Mouse (Mus musculus): Measurements from ENCODE around the gene Gm44973. TPM values are rescaled to one million over a fixed set of nuclear protein-coding genes. Genes with fewer than 3 reads are reported as not detected.
"Not testable (repeated sequence)": the region's sequence is repeated elsewhere in the genome, so short reads cannot be mapped to it uniquely, and the experiment has no call there.

Gene Gm44973
- polyA plus RNA-seq, 1 experiment from 2014 or later = not detected

DNA sequence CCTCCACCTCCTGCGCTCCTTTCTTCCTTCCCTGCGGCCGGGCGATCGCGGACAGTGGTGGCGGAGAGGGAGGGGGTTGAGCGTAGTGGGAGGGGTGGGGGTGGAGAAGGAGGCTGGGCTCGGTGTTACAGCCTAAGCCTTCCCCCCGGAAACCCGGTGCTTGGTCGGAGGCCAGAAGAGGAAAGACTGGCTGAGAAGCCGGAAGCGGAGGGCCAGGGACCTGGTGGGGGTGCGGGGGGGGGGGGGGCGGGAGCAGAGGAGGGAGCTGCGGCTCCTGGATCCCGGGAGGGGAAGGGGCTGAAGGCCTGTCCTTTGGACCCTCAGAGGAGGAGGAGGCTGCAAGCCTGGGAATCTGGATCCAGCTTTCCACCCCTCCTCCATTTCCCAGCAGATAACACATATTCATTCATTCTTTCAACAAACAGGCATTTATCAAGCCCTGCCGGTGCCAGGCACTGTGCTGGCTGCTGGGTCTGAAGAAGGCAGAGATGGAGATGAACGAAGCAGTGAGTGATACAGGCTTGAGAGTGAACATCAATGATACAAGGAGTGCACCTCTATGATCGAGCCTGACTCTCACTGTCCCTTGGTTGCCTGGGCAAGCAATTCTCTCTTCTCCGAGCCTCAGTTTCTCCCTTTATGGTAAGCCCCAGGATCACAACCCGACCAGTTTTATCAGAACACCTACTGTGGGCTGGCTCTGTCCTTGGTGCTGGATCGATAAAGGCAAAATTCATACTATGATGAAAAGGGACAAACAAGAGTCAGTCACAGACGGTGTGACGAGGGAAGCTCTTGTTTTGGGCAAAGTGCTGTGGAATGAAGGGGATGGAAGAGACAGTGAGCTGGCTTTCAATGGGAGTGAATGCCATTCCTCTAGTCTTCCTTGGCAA is 19.0 kb upstream of the Gm44973 start, which contains the start of gene Zfp579:
Gene Zfp579 (minus strand): TSS at position 156 of the 893 bp plus-strand sequence.
- Histone ChIP-seq H3K27ac (peak within 1 kb of the TSS; percentile 69), H3K9ac (peak within 1 kb of the TSS; percentile 92), H3K4me1 (peaks cover 28% of the 10 kb centered on the region), H3K36me3 (peaks cover 32% of the 10 kb centered on the region), H3K4me3 (peak within 1 kb of the TSS; percentile 64), H3K27me3 (peaks cover 17% of the 10 kb centered on the region), H3K4me2 (peak within 1 kb of the TSS; percentile 81), H3K9me3 (peaks cover 21% of the 10 kb centered on the region; the same call in 1 of the 2 replicates)
- WGBS = 6% methylated on average over 16 of the region's 26 CpGs
- peak; percentile 82 for ATAC-seq (ENCODE audit: insufficient number of reproducible peaks, insufficient read depth, low FRiP score, low TSS enrichment, low read depth)

DNA sequence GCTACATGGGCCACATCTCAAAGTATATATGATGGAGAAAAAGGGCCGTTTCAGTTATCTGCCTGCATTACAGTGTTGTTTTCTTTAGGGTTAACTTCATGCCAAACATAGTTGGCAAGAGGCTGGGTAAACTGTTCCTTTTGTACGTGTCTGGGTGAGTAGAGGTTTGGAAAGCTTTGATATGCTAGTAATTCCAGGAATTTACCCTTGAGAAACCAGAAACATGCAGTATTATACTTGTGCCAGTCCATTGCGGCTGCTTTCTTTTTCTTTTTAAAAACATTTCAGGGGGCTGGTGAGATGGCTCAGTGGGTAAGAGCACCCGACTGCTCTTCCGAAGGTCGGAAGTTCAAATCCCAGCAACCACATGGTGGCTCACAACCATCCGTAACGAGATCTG is 18.4 kb upstream of the Gm44973 start:
- no peak for ATAC-seq (ENCODE audit: insufficient number of reproducible peaks, insufficient read depth, low FRiP score, low TSS enrichment, low read depth)
- Histone ChIP-seq H3K27me3 (peaks cover 17% of the 10 kb centered on the region), H3K9ac (peak overlapping the region; percentile 92; the same call in 1 of the 2 replicates), H3K4me2 (peak overlapping the region; percentile 81), H3K36me3 (peaks cover 25% of the 10 kb centered on the region), H3K27ac (peak overlapping the region; percentile 69), H3K4me1 (peaks cover 28% of the 10 kb centered on the region), H3K9me3 (peaks cover 15% of the 10 kb centered on the region; the same call in 1 of the 2 replicates), H3K4me3 (peak overlapping the region; percentile 64)
- 49% methylated on average over 8 of the region's 8 CpGs for WGBS

DNA sequence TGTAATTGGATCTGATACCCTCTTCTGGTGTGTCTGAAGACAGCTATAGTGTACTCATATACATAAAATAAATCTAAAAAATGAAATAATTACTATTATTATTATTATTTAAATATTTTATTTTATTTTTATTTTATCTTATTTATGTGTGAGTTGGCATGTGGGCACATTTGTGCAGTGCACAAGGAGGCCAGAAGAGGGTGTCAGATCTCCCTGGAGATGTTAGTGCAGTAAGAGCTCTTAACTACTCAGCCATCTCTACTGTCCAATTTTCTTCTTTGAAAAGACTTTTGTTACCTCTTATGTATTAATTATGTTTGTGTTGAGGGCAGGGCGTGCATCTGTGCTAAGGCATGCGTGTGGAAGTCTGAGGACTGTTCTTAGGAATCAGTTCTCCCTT is 15.4 kb upstream of the Gm44973 start:
- H3K9me3 ChIP-seq = no peaks in the 10 kb centered on the region
- H3K27ac ChIP-seq = no peak overlapping the region
- 63% methylated on average over 2 of the region's 2 CpGs for WGBS
- no peaks in the 10 kb centered on the region for H3K36me3 ChIP-seq
- H3K27me3 ChIP-seq = no peaks in the 10 kb centered on the region; the same call in 1 of the 2 replicates
- no peak for ATAC-seq (ENCODE audit: insufficient number of reproducible peaks, insufficient read depth, low FRiP score, low TSS enrichment, low read depth)
- H3K9ac ChIP-seq = no peak overlapping the region
- H3K4me2 ChIP-seq = no peak overlapping the region
- peaks cover 13% of the 10 kb centered on the region for H3K4me1 ChIP-seq
- H3K4me3 ChIP-seq = no peak overlapping the region

DNA sequence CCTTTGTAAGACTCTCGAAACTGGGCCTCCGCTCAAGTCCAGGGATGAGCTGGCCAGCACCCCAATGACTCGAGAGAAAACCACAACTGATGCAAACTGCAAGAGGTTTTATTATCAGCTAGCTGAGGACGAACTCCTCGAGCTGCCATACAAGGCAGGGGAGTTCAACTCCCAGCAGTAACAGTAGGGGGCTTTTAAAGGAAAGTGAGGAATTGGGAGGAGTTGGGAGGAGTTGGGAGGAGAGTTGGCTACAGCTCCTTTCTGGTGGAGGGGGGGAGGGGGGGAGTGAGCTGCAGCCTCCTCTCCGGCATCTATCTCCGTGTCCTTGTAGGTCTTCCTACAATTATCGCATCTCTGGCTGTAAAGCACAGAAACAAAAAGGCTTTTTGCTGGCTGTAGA is 12.4 kb upstream of the Gm44973 start:
- not testable (repeated sequence) for H3K9ac ChIP-seq; H3K27ac ChIP-seq; H3K4me1 ChIP-seq; H3K4me3 ChIP-seq; ATAC-seq (ENCODE audit: insufficient number of reproducible peaks, insufficient read depth, low FRiP score, low TSS enrichment, low read depth); H3K9me3 ChIP-seq; H3K27me3 ChIP-seq; H3K4me2 ChIP-seq
- H3K36me3 ChIP-seq = peaks cover 19% of the 10 kb centered on the region
- 59% methylated on average over 8 of the region's 8 CpGs for WGBS

DNA sequence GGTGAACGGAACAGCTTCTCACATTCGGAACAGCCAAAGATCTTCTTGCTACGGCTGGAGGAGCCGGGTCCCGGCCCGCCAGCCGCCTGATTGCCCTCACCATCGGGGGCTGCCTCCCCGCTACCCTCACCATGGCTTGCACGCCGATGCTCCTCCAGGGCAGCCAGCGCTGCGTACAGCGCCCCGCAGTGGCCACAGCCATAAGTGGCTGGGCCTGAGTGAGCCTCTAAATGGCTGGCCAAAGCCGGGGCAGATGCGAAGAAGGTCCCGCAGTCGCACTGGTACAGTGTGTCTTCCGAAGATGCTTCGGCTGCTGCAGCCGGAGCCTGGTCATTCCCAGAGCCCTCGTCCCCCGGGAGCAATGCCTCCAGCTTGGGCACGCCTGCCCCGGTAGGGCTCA is 7.1 kb upstream of the Gm44973 start:
- H3K27me3 ChIP-seq = no peaks in the 10 kb centered on the region
- peaks cover 2% of the 10 kb centered on the region; the same call in 1 of the 2 replicates for H3K4me1 ChIP-seq
- H3K4me2 ChIP-seq = no peak overlapping the region
- H3K9me3 ChIP-seq = 0 out of 2 replicates have a peak, but pooled peaks cover 6% of the 10 kb centered on the region
- WGBS = 97% methylated on average over 26 of the region's 26 CpGs
- no peak overlapping the region for H3K4me3 ChIP-seq
- H3K27ac ChIP-seq = no peak overlapping the region
- 0 out of 2 replicates have a peak, but pooled peaks have one; percentile 26 for ATAC-seq (ENCODE audit: insufficient number of reproducible peaks, insufficient read depth, low FRiP score, low TSS enrichment, low read depth)
- peaks cover 70% of the 10 kb centered on the region for H3K36me3 ChIP-seq
- H3K9ac ChIP-seq = no peak overlapping the region

DNA sequence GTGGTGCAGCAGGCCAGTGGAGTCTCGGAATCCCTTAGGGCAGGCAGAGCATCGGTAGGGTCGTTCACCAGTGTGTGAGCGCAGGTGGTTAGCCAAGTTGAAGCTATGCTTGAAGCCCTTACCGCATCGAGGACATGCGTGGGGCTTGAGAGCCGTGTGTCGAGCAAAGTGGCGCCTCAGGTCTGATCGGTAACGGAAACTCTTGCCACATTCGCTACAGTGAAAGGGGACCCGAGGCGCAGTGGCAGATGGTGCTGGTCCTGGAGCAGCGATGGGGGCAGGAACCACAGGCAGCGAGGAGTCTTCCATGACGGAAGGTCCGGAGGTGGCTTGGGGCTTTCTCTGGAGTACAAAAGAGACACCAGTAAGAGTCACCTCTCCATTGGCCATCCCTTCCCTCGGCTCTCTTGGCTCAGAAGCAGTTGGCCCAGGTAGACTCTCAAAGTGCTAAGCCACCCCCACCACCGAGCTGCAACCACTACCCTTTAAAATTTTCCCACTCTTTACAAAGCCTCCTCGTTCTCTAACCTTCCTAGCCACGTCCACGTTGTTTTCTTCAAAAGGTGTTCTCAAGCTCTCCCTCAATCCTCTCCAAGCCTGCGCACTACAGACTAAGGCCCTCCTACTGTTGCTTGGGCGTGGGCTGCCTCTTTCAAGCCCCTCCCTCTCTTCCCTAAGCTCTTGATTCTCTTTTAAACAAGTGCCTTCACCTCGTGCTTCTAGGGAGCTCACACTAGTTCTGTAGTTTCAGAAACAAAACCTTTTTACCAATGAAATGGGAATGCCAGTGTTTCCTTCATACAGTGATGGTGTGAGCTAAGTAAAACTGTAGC is 2.4 kb upstream of the Gm44973 start:
- H3K27ac ChIP-seq = no peak overlapping the region
- H3K36me3 ChIP-seq = peaks cover 57% of the 10 kb centered on the region
- no peak for ATAC-seq (ENCODE audit: insufficient number of reproducible peaks, insufficient read depth, low FRiP score, low TSS enrichment, low read depth)
- H3K27me3 ChIP-seq = no peaks in the 10 kb centered on the region
- no peaks in the 10 kb centered on the region for H3K9me3 ChIP-seq
- H3K9ac ChIP-seq = no peak overlapping the region
- H3K4me1 ChIP-seq = peaks cover 10% of the 10 kb centered on the region
- H3K4me2 ChIP-seq = peak overlapping the region; percentile 64
- peak overlapping the region; percentile 56 for H3K4me3 ChIP-seq
- WGBS = 93% methylated on average over 27 of the region's 27 CpGs

DNA sequence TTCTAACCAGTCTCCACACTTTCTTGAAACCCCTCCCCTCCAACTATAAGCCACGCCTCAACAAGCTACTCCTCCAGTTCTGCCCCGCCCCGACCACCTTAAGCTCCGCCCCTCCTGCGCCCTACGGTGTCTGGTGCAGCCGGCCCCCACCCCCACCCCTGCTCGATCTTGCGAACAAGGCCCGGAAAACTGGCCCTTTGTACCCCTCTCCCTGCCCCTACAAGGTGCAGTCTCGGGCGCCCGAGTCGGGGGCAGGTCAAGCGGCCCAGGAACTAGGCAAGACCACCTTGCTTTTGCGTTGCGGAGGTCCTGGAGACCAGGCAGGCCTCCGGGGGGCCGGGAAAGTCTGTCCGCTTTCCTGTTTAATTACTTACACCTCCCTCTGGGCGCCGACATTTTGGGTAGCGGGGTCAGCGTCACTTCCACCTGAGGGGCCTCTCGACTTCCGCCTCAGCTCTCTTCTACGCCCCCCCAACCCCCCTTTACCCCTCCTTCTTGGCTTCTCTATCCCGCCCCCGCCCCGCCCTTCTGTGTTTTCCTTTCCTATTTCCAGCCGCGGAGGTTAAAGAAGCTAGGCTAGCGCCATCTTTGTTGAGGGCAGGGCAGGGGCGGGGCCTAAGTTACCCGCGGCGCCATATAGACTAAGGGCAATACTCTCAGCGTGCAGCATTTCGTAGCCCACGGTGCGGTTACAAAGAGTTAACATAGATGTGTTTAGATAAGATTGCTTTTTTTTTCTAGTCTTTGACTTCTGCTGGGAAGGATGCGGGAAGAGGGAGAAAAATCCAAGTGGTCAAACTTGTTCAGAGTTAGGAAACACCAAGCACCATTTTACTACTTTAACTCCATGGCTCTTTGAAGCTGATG is 812 bp upstream of the Gm44973 start, which contains the start of the genes Zfp524 and Fiz1:
Gene Zfp524 (plus strand): TSS at position 165 of the 867 bp plus-strand sequence.
Gene Fiz1 (minus strand): TSS at position 447 of the 867 bp plus-strand sequence.
- Histone ChIP-seq H3K4me2 (peak within 1 kb of the TSS; percentile 64), H3K36me3 (peaks cover 41% of the 10 kb centered on the region), H3K4me1 (peaks cover 17% of the 10 kb centered on the region), H3K27me3 (no peaks in the 10 kb centered on the region), H3K4me3 (peak within 1 kb of the TSS; percentile 56), H3K27ac (peak within 1 kb of the TSS; percentile 98), H3K9ac (peak within 1 kb of the TSS; percentile 79), H3K9me3 (no peaks in the 10 kb centered on the region)
- WGBS = under 1% methylated on average over 42 of the region's 42 CpGs
- peak; percentile 82 for ATAC-seq (ENCODE audit: insufficient number of reproducible peaks, insufficient read depth, low FRiP score, low TSS enrichment, low read depth)

DNA sequence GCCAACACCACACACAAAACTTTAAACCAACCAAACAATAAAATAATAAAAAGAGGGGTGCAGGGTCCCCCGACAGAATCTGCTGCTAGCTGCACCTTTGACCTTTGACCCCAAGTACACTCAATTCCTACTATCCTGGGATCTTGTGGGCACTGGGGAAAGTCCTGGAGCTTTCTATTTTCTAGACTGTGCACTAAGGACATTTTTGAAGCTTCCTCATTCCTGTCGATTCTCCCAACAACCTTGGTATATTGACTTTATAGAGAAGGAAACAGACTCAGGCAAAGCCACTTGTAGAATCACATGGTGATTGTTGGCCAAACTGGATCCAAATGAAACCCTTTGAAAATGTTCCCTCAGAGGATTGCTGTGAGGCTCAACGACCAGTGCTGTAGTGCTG is 761 bp downstream of the Gm44973 start:
- Histone ChIP-seq H3K27ac (peak overlapping the region; percentile 98), H3K9ac (peak overlapping the region; percentile 75), H3K4me2 (peak overlapping the region; percentile 64), H3K27me3 (no peaks in the 10 kb centered on the region), H3K9me3 (no peaks in the 10 kb centered on the region), H3K4me1 (peaks cover 17% of the 10 kb centered on the region), H3K36me3 (peaks cover 25% of the 10 kb centered on the region), H3K4me3 (peak overlapping the region; percentile 56)
- WGBS = 64% methylated on average over 3 of the region's 3 CpGs
- no peak for ATAC-seq (ENCODE audit: insufficient number of reproducible peaks, insufficient read depth, low FRiP score, low TSS enrichment, low read depth)

DNA sequence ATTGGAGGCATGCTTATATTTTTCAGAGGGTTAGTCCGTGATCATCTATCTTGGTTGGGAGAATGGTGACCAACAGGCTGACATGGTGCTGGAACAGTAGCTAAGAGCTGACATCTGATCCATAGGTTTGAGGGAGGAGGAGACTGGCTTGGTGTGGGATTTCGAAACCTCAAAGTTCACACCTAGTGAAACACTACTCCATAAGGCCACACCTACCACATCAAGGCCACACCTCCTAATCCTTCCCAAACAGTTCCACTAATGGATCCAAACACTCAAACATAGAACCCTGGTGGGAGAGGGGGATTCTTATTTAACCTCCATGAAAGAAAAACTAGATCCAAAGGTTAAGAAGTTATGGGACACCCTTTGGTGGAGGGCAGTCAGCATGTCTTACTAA is 1.6 kb downstream of the Gm44973 start:
- H3K9me3 ChIP-seq = no peaks in the 10 kb centered on the region
- H3K4me2 ChIP-seq = no peak overlapping the region
- H3K9ac ChIP-seq = no peak overlapping the region
- peaks cover 21% of the 10 kb centered on the region for H3K36me3 ChIP-seq
- no peak overlapping the region for H3K4me3 ChIP-seq
- H3K27me3 ChIP-seq = no peaks in the 10 kb centered on the region
- 98% methylated on average over 2 of the region's 2 CpGs for WGBS
- H3K27ac ChIP-seq = no peak overlapping the region
- H3K4me1 ChIP-seq = peaks cover 24% of the 10 kb centered on the region
- no peak for ATAC-seq (ENCODE audit: insufficient number of reproducible peaks, insufficient read depth, low FRiP score, low TSS enrichment, low read depth)

DNA sequence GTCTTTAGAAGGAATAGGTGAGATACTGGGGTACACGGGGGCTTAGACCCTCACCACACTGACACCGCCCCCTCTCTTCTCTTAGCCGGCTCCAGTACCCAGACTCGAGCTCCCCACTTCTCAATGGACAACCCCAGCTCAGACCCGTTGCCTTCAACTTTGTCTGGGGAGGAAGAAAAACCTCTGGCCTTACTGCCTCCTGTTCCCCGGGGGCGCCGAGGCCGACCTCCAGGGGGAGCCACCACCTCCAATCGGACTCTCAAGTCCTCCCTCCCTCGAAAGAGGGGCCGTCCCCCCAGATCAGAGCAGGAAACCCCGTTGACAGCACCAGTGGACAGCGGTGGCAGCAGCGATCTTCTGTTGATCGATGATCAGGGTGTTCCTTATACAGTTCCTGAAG is 2.1 kb downstream of the Gm44973 start:
- Histone ChIP-seq H3K27me3 (no peaks in the 10 kb centered on the region), H3K4me3 (no peak overlapping the region), H3K36me3 (peaks cover 21% of the 10 kb centered on the region), H3K4me2 (no peak overlapping the region), H3K27ac (no peak overlapping the region), H3K9me3 (no peaks in the 10 kb centered on the region), H3K4me1 (peaks cover 28% of the 10 kb centered on the region), H3K9ac (no peak overlapping the region)
- ATAC-seq (ENCODE audit: insufficient number of reproducible peaks, insufficient read depth, low FRiP score, low TSS enrichment, low read depth) = no peak
- WGBS = 90% methylated on average over 16 of the region's 16 CpGs
